Mouse (Mus musculus): ENCODE results near the gene Abcc3. TPM values are rescaled to one million over a fixed set of nuclear protein-coding genes. Genes with fewer than 3 reads are reported as not detected.
A peak's percentile ranks its signal among the peaks of the same experiment; 100 is the strongest.

Abcc3 gene
- polyA plus RNA-seq, 1 experiment, result not detected

GRCm38 (mm10) chr11:94343955-94344358, 48.8 kb downstream of the Abcc3 start:
- no peak overlapping the region for H3K4me2 ChIP-seq (ENCODE audit: low read depth)
- no peak for TF ChIP-seq CEBPB (IDR thresholded peaks at IDR 0.05; ENCODE audit: insufficient read depth, poor library complexity, severe bottlenecking)
- peak; percentile 46 for TF ChIP-seq POLR2AphosphoS2 (IDR thresholded peaks at IDR 0.05; ENCODE audit: insufficient read length, low read depth)
- H3K79me2 ChIP-seq (ENCODE audit: control insufficient read depth, insufficient read depth), result no peaks in the 10 kb centered on the region
- H3K36me3 ChIP-seq (ENCODE audit: control insufficient read depth, insufficient read depth), result peaks cover 15% of the 10 kb centered on the region
- H3K27me3 ChIP-seq (ENCODE audit: control insufficient read depth, insufficient read depth, insufficient read length), result no peaks in the 10 kb centered on the region
- H3K4me3 ChIP-seq, result no peak overlapping the region
- H3ac ChIP-seq (ENCODE audit: control insufficient read depth, insufficient read length), result no peak overlapping the region

- Histone ChIP-seq H3K27me3 (ENCODE audit: control insufficient read depth, insufficient read depth, insufficient read length) (no peaks in the 10 kb centered on the region), H3ac (ENCODE audit: control insufficient read depth, insufficient read length) (no peak overlapping the region), H3K79me2 (ENCODE audit: control insufficient read depth, insufficient read depth) (no peaks in the 10 kb centered on the region), H3K4me2 (ENCODE audit: low read depth) (no peak overlapping the region), H3K4me3 (no peak overlapping the region), H3K36me3 (ENCODE audit: control insufficient read depth, insufficient read depth) (peaks cover 26% of the 10 kb centered on the region)
- peak; percentile 46 for TF ChIP-seq POLR2AphosphoS2 (IDR thresholded peaks at IDR 0.05; ENCODE audit: insufficient read length, low read depth)
- TF ChIP-seq E2F4 (IDR thresholded peaks at IDR 0.05; ENCODE audit: insufficient read depth), result no peak
Observed at GRCm38 (mm10) chr11:94342114-94342905, 50.5 kb downstream of the Abcc3 start.

DNA sequence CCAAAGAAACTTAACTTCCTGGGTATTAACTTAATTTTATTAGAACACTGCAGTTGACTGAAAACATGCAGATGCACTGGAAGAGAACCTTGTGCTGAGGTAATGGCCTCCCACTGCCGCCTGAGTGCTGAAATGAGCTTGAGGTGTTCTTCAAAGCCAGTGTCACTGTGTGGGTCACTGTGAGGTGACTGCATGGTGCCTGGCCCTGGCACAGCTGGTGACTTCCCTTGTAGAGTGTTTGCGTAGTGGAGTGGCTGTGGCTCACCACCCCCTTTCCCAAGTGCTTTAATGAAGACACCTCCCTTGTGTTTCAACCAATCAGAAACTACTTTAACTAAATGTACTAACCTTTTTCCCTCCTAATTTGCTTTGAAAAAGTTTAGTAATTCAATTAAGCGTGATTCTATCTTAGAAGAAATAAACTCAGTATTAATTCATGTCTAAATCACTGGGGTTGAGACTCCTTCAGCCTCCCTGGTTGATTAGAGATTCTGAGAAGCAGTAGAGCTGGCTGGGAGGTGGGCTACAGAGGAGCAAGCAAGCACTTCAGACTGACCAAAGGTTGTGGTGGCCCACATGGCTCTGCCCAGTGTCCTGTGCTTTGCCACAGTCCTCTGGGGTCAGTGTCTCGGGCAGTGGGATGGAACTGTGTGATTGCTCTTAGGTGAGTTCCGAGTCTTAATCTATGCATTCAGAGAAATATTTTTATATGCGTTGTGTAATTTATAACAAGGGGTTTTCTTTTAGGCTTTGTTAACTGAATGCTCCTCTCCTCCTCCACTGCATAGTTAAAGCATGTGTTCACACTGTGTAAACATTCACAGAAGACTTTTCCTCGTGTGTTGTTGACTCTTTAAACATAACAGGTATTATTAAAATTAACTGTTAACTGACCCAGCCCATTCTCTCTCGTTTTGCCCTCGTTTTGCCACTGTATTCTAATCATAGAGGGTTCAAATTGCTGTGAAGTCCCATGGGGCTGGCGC, 51.6 kb downstream of the Abcc3 start:
- H3K27me3 ChIP-seq (ENCODE audit: control insufficient read depth, insufficient read depth, insufficient read length), result no peaks in the 10 kb centered on the region
- H3K4me3 ChIP-seq, result no peak overlapping the region
- no peak overlapping the region for H3ac ChIP-seq (ENCODE audit: control insufficient read depth, insufficient read length)
- peaks cover 26% of the 10 kb centered on the region for H3K36me3 ChIP-seq (ENCODE audit: control insufficient read depth, insufficient read depth)
- H3K79me2 ChIP-seq (ENCODE audit: control insufficient read depth, insufficient read depth), result no peaks in the 10 kb centered on the region
- H3K4me2 ChIP-seq (ENCODE audit: low read depth), result no peak overlapping the region
- TF ChIP-seq POLR2AphosphoS2 (IDR thresholded peaks at IDR 0.05; ENCODE audit: insufficient read length, low read depth) (peak; percentile 53), MYOG (IDR thresholded peaks at IDR 0.05; ENCODE audit: control insufficient read depth in 1 of 3, insufficient read depth in 1 of 3, insufficient read length in 2 of 3, low read depth in 2 of 3) (no peak)

DNA sequence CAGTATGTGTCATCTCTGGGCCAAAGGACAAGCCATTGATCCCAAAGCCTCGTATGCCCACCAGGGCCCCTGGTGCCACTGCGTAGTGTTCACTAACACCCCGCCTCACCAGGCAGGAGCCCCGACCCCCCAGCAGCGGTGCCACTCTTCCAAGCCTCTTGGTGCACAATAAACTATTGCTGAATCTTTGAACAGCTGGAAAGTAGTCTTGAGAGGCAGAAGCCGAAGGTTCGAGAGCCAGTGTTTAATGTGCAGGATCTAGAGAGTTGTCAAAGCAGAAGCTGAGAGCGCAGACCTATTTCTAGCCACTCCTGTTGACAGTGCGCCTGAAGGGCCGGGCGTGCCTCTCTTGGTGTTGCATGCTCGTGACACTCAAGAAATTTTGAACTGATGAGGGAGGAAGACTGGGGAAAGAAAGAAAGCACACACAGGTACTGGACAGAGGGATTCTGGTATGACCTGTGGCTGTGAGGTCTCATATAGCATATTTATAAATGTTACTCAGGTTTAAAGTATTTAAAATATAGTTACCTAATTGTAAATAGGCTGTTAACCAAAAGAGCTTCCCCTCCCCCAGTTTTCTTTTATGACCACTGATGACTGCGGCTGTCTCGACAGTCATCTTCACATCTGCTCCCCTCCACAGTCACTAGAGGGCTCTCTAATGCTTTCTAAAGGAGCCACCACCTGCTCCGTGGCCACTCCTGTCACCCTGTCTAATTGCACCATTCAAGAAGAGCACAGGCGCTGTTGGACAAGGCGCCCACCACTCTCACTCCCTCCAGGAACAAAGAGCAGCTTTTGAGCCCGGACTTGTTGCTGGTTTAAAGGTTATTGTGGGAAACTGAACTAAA, 52.8 kb downstream of the Abcc3 start:
- Histone ChIP-seq H3K27me3 (ENCODE audit: control insufficient read depth, insufficient read depth, insufficient read length) (no peaks in the 10 kb centered on the region), H3K36me3 (ENCODE audit: control insufficient read depth, insufficient read depth) (peaks cover 31% of the 10 kb centered on the region), H3K4me2 (ENCODE audit: low read depth) (no peak overlapping the region), H3K79me2 (ENCODE audit: control insufficient read depth, insufficient read depth) (no peaks in the 10 kb centered on the region), H3K4me3 (no peak overlapping the region), H3ac (ENCODE audit: control insufficient read depth, insufficient read length) (no peak overlapping the region)
- TF ChIP-seq TCF3 (IDR thresholded peaks at IDR 0.05; ENCODE audit: insufficient read length, low read depth) (no peak), REST (IDR thresholded peaks at IDR 0.05; ENCODE audit: insufficient read depth, insufficient read length) (no peak), POLR2AphosphoS2 (IDR thresholded peaks at IDR 0.05; ENCODE audit: insufficient read length, low read depth) (no peak), MYOG (IDR thresholded peaks at IDR 0.05; ENCODE audit: control insufficient read depth in 1 of 3, insufficient read depth in 1 of 3, insufficient read length in 2 of 3, low read depth in 2 of 3) (peak in 1 of 3 experiments; percentile 24), MYOD1 (IDR thresholded peaks at IDR 0.05; ENCODE audit: control insufficient read depth in 1 of 3, insufficient read length in 2 of 3, low read depth in 2 of 3) (peak; percentile 4 to 53 (median 25)), TCF12 (IDR thresholded peaks at IDR 0.05; ENCODE audit: insufficient read depth, poor library complexity, severe bottlenecking) (no peak), MAX (IDR thresholded peaks at IDR 0.05; ENCODE audit: low read depth) (no peak), USF1 (IDR thresholded peaks at IDR 0.05; ENCODE audit: low read depth) (no peak)

DNA sequence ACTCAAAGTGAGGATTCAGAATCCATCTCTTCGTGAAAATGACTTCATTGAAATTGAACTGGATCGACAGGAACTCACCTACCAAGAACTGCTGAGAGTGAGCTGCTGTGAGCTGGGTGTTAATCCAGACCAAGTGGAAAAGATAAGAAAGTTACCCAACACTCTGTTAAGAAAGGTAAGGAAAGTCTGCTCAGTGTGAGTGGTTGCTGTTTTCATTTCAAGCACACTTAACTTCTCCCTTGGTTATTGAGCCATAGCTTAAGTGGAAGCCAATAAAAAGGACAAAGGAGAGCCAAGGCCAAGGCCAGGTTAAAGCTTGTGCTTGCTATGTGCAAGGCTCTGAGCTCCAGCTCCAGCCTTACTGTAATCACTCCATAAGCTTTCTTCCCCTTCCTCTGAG, 54.5 kb downstream of the Abcc3 start:
- Histone ChIP-seq H3K4me3 (no peak overlapping the region), H3K4me2 (ENCODE audit: low read depth) (no peak overlapping the region), H3K79me2 (ENCODE audit: control insufficient read depth, insufficient read depth) (peaks cover 5% of the 10 kb centered on the region), H3K36me3 (ENCODE audit: control insufficient read depth, insufficient read depth) (peaks cover 31% of the 10 kb centered on the region), H3ac (ENCODE audit: control insufficient read depth, insufficient read length) (no peak overlapping the region), H3K27me3 (ENCODE audit: control insufficient read depth, insufficient read depth, insufficient read length) (no peaks in the 10 kb centered on the region)
- TF ChIP-seq REST (IDR thresholded peaks at IDR 0.05; ENCODE audit: insufficient read depth, insufficient read length), result no peak
- no peak for TF ChIP-seq MYOG (IDR thresholded peaks at IDR 0.05; ENCODE audit: control insufficient read depth in 1 of 3, insufficient read depth in 1 of 3, insufficient read length in 2 of 3, low read depth in 2 of 3)
- no peak for TF ChIP-seq MYOD1 (IDR thresholded peaks at IDR 0.05; ENCODE audit: control insufficient read depth in 1 of 3, insufficient read length in 2 of 3, low read depth in 2 of 3)
- TF ChIP-seq E2F4 (IDR thresholded peaks at IDR 0.05; ENCODE audit: insufficient read depth), result no peak
- no peak for TF ChIP-seq SRF (IDR thresholded peaks at IDR 0.05; ENCODE audit: control insufficient read depth, insufficient read length, low read depth)
